Mouse (Mus musculus): ENCODE data around the gene Get4. TPM values are rescaled to one million over a fixed set of nuclear protein-coding genes. Genes with fewer than 3 reads are reported as not detected.

Get4 gene
- total and polyA plus RNA-seq, 3 experiments: 22.3 to 68.0 (median 37.3) TPM

- Histone ChIP-seq H3K9me3 (replicated peaks) (no peaks in the 10 kb centered on the region), H3K4me1 (ENCODE audit: insufficient read depth, low read depth, low read length) (peaks cover 70% of the 10 kb centered on the region), H3K36me3 (replicated peaks) (no peaks in the 10 kb centered on the region), H3K4me3 (ENCODE audit: low read depth, low read length) (no peak overlapping the region), H3K27me3 (ENCODE audit: insufficient read depth, low read length) (peaks cover 42% of the 10 kb centered on the region)
- ATAC-seq (ENCODE audit: extremely low read depth, insufficient number of reproducible peaks, low FRiP score, poor library complexity, severe bottlenecking) (peak; percentile 18; the same call in 1 of the 2 replicates), DNase-seq (ENCODE audit: low spot score) (peak; percentile 66)
- TF ChIP-seq TAL1 (conservative IDR thresholded peaks at IDR 0.05; ENCODE audit: low read depth, low read length) (no peak), CTCF (IDR thresholded peaks at IDR 0.05; ENCODE audit: low read depth, low read length) (peak; percentile 86)
These were observed 30.1 kb downstream of the Get4 start for GRCm38 (mm10) chr5:139282191-139282590.

GRCm38 (mm10) chr5:139283460-139284180, 31.5 kb downstream of the Get4 start:
- H3K4me1 ChIP-seq (ENCODE audit: insufficient read depth, low read depth, low read length): peaks cover 83% of the 10 kb centered on the region

GRCm38 (mm10) chr5:139285383-139286067, 33.4 kb downstream of the Get4 start:
- H3K4me3 ChIP-seq (ENCODE audit: low read depth, low read length): no peak overlapping the region
- ATAC-seq (ENCODE audit: extremely low read depth, insufficient number of reproducible peaks, low FRiP score, poor library complexity, severe bottlenecking) (no peak), DNase-seq (ENCODE audit: low spot score) (no peak)
- no peaks in the 10 kb centered on the region for H3K9me3 ChIP-seq (replicated peaks)
- H3K36me3 ChIP-seq (replicated peaks): no peaks in the 10 kb centered on the region
- peaks cover 73% of the 10 kb centered on the region for H3K4me1 ChIP-seq (ENCODE audit: insufficient read depth, low read depth, low read length)
- no peak for TF ChIP-seq CTCF (IDR thresholded peaks at IDR 0.05; ENCODE audit: low read depth, low read length)
- no peak for TF ChIP-seq GATA2 (IDR thresholded peaks at IDR 0.05; ENCODE audit: borderline replicate concordance, low read depth, low read length)
- TF ChIP-seq TAL1 (conservative IDR thresholded peaks at IDR 0.05; ENCODE audit: low read depth, low read length): no peak
- no peak for TF ChIP-seq GATA1 (IDR thresholded peaks at IDR 0.05; ENCODE audit: borderline replicate concordance, low read length)
- TF ChIP-seq POLR2AphosphoS5 (IDR thresholded peaks at IDR 0.05; ENCODE audit: insufficient replicate concordance, low read depth, low read length): no peak
- H3K27me3 ChIP-seq (ENCODE audit: insufficient read depth, low read length): peaks cover 24% of the 10 kb centered on the region

More at GRCm38 (mm10) chr5:139283460-139284180, 31.5 kb downstream of the Get4 start:
- no peaks in the 10 kb centered on the region for H3K36me3 ChIP-seq (replicated peaks)
- H3K4me3 ChIP-seq (ENCODE audit: low read depth, low read length): no peak overlapping the region
- ATAC-seq (ENCODE audit: extremely low read depth, insufficient number of reproducible peaks, low FRiP score, poor library complexity, severe bottlenecking) (no peak), DNase-seq (ENCODE audit: low spot score) (no peak)
- TF ChIP-seq GATA1 (IDR thresholded peaks at IDR 0.05; ENCODE audit: borderline replicate concordance, low read length): no peak
- TF ChIP-seq TAL1 (conservative IDR thresholded peaks at IDR 0.05; ENCODE audit: low read depth, low read length): no peak
- TF ChIP-seq POLR2AphosphoS5 (IDR thresholded peaks at IDR 0.05; ENCODE audit: insufficient replicate concordance, low read depth, low read length): no peak
- no peaks in the 10 kb centered on the region for H3K9me3 ChIP-seq (replicated peaks)
- H3K27me3 ChIP-seq (ENCODE audit: insufficient read depth, low read length): peaks cover 42% of the 10 kb centered on the region

- peaks cover 23% of the 10 kb centered on the region for H3K27me3 ChIP-seq (ENCODE audit: insufficient read depth, low read length)
- DNase-seq (ENCODE audit: low spot score): no peak
- H3K36me3 ChIP-seq (replicated peaks): no peaks in the 10 kb centered on the region
- TF ChIP-seq GATA1 (IDR thresholded peaks at IDR 0.05; ENCODE audit: borderline replicate concordance, low read length) (no peak), POLR2AphosphoS5 (IDR thresholded peaks at IDR 0.05; ENCODE audit: insufficient replicate concordance, low read depth, low read length) (no peak), TAL1 (conservative IDR thresholded peaks at IDR 0.05; ENCODE audit: low read depth, low read length) (no peak), CTCF (IDR thresholded peaks at IDR 0.05; ENCODE audit: low read depth, low read length) (no peak), GATA2 (IDR thresholded peaks at IDR 0.05; ENCODE audit: borderline replicate concordance, low read depth, low read length) (no peak)
- H3K4me3 ChIP-seq (ENCODE audit: low read depth, low read length): peak overlapping the region; percentile 52; the same call in 1 of the 2 replicates
- H3K9me3 ChIP-seq (replicated peaks): no peaks in the 10 kb centered on the region
- no peak for ATAC-seq (ENCODE audit: extremely low read depth, insufficient number of reproducible peaks, low FRiP score, poor library complexity, severe bottlenecking)
- H3K4me1 ChIP-seq (ENCODE audit: insufficient read depth, low read depth, low read length): peaks cover 71% of the 10 kb centered on the region
These were observed 34.2 kb downstream of the Get4 start for GRCm38 (mm10) chr5:139286142-139286941.

GRCm38 (mm10) chr5:139287099-139287498, 35.0 kb downstream of the Get4 start:
- peak; percentile 79 for ATAC-seq (ENCODE audit: extremely low read depth, insufficient number of reproducible peaks, low FRiP score, poor library complexity, severe bottlenecking)
- peaks cover 26% of the 10 kb centered on the region for H3K27me3 ChIP-seq (ENCODE audit: insufficient read depth, low read length)
- peaks cover 66% of the 10 kb centered on the region for H3K4me1 ChIP-seq (ENCODE audit: insufficient read depth, low read depth, low read length)
- peak overlapping the region; percentile 52; the same call in 1 of the 2 replicates for H3K4me3 ChIP-seq (ENCODE audit: low read depth, low read length)
- H3K9me3 ChIP-seq (replicated peaks): no peaks in the 10 kb centered on the region
- H3K36me3 ChIP-seq (replicated peaks): no peaks in the 10 kb centered on the region
- TF ChIP-seq GATA1 (IDR thresholded peaks at IDR 0.05; ENCODE audit: borderline replicate concordance, low read length) (no peak), TAL1 (conservative IDR thresholded peaks at IDR 0.05; ENCODE audit: low read depth, low read length) (peak; percentile 50)
- DNase-seq (ENCODE audit: low spot score): peak; percentile 84

GRCm38 (mm10) chr5:139287787-139288186, 35.7 kb downstream of the Get4 start:
- no peak for DNase-seq (ENCODE audit: low spot score)
- TF ChIP-seq TAL1 (conservative IDR thresholded peaks at IDR 0.05; ENCODE audit: low read depth, low read length) (no peak), GATA1 (IDR thresholded peaks at IDR 0.05; ENCODE audit: borderline replicate concordance, low read length) (no peak), CTCF (IDR thresholded peaks at IDR 0.05; ENCODE audit: low read depth, low read length) (no peak), GATA2 (IDR thresholded peaks at IDR 0.05; ENCODE audit: borderline replicate concordance, low read depth, low read length) (no peak), POLR2AphosphoS5 (IDR thresholded peaks at IDR 0.05; ENCODE audit: insufficient replicate concordance, low read depth, low read length) (no peak)
- no peaks in the 10 kb centered on the region for H3K9me3 ChIP-seq (replicated peaks)
- H3K36me3 ChIP-seq (replicated peaks): no peaks in the 10 kb centered on the region
- H3K4me1 ChIP-seq (ENCODE audit: insufficient read depth, low read depth, low read length): peaks cover 63% of the 10 kb centered on the region
- H3K4me3 ChIP-seq (ENCODE audit: low read depth, low read length): no peak overlapping the region; the same call in 1 of the 2 replicates
- no peak for ATAC-seq (ENCODE audit: extremely low read depth, insufficient number of reproducible peaks, low FRiP score, poor library complexity, severe bottlenecking)
- H3K27me3 ChIP-seq (ENCODE audit: insufficient read depth, low read length): peaks cover 28% of the 10 kb centered on the region
